Comparison of ENCODE assay signal across 9 mouse cellular contexts in the genomic region with DNA sequence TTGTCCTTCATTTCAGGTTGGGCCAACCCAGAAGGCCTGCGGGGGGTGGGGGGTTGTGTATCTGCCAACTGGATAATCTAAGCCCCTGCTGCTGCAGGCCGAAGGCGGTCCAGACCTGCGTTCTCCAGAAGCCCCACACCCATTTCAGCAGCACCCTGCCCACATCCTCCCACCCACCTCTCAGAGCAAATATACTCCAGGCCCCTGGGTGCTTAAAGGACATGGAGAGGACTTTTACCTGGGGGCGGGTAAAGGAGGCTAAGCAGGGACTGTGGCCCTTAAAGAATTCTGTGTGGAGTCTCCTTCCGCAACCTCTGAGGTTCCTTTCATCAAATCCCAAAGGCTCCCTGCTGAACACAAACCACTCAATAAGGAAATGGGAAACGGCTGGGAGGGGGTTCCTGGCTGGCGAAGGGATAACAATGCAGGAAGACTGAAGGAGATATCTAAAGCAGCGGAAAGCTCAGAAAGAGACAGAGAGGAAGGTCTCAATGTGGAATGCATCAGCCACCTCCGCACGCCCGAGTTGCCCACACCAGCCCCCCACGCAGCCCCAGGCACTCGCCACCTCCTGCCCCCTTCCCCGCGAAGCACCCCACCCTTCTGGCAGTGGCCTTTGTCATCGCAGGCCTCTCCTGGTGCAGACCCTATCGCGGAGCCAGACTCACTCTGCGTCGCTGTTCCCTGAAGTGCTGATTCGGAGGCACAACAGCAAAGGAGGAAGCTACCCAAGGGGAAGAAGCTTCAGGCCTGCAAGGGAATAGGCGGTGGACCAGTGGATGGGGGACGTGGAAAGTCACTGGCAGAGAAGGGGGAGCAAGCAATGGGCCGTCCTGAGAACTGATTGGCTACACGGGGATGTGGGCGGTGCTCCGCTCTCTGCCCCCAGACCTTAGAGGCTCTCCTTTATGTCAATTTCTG. TPM values are rescaled to one million over a fixed set of nuclear protein-coding genes. Genes with fewer than 3 reads are reported as not detected.
DNase-seq lines count a peak whose midpoint lies in the region; ATAC-seq and TF ChIP-seq lines count a peak whose summit lies in the region.
"Had no signal": no experiment of that assay in that cellular context is flagged by ENCODE, and none has a peak within 500 bp of the region (broad histone marks: within the 10 kb centered on the region; RNA-seq: fewer than 3 reads in every experiment).

Gene Tcaf1 (minus strand): TSS at position 798 of the 921 bp plus-strand sequence.

- DNase-seq in brain, embryonic 18.5 days (ENCODE audit: low read depth, low spot score): peak; percentile 89
- DNase-seq in fibroblast of lung, adult 2 months (ENCODE audit: low read depth): peak; percentile 75
- peak; percentile 96 for DNase-seq in midbrain, postnatal 0 days (ENCODE audit: low spot score)

- no peaks in the 10 kb centered on the region for H3K4me1 ChIP-seq in heart, embryonic 11.5 days (ENCODE audit: control insufficient read depth, insufficient read depth, low read length)
- H3K4me1 ChIP-seq in kidney, embryonic 15.5 days: peaks cover 9% of the 10 kb centered on the region
- H3K4me1 ChIP-seq in limb, embryonic 13.5 days: peaks cover 10% of the 10 kb centered on the region
- peaks cover 14% of the 10 kb centered on the region; the same call in 1 of the 2 replicates for H3K4me1 ChIP-seq in midbrain, postnatal 0 days (ENCODE audit: insufficient read depth, low read length)
- peaks cover 3% of the 10 kb centered on the region; the same call in 1 of the 2 replicates for H3K4me1 ChIP-seq in testis, adult 2 months (ENCODE audit: control insufficient read depth, insufficient read depth, low read length)
- H3K4me1 ChIP-seq: megakaryocyte, embryonic 14.5 days had no signal

- H3K27ac ChIP-seq in heart, embryonic 11.5 days (ENCODE audit: low read depth, low read length): peak within 1 kb of the TSS; percentile 73
- H3K27ac ChIP-seq in kidney, embryonic 15.5 days: peak within 1 kb of the TSS; percentile 87
- peak within 1 kb of the TSS; percentile 86 for H3K27ac ChIP-seq in limb, embryonic 13.5 days
- peak within 1 kb of the TSS; percentile 99 for H3K27ac ChIP-seq in midbrain, postnatal 0 days (ENCODE audit: low read depth, low read length)
- no peak within 1 kb of the TSS for H3K27ac ChIP-seq in testis, adult 2 months (ENCODE audit: control insufficient read depth, insufficient read depth, low read depth, low read length)

- H3K4me3 ChIP-seq in heart, embryonic 11.5 days (ENCODE audit: low read depth, low read length): peak within 1 kb of the TSS; percentile 65
- H3K4me3 ChIP-seq in kidney, embryonic 15.5 days (replicated peaks): peak within 1 kb of the TSS; percentile 79
- peak within 1 kb of the TSS; percentile 79 for H3K4me3 ChIP-seq in limb, embryonic 13.5 days
- peak within 1 kb of the TSS; percentile 74 for H3K4me3 ChIP-seq in midbrain, postnatal 0 days (ENCODE audit: low read depth, low read length)
- H3K4me3 ChIP-seq in testis, adult 2 months (ENCODE audit: control insufficient read depth, low read depth, low read length): peak within 1 kb of the TSS; percentile 74
- H3K4me3 ChIP-seq: megakaryocyte, embryonic 14.5 days had no signal

- 1% methylated on average over 28 of the region's 28 CpGs for WGBS in heart, embryonic 11.5 days (ENCODE audit: insufficient replicate concordance)
- whole genome bisulfite sequencing in kidney, embryonic 15.5 days: 1% methylated on average over 27 of the region's 28 CpGs
- WGBS in limb, embryonic 13.5 days: under 1% methylated on average over 28 of the region's 28 CpGs
- WGBS in midbrain, postnatal 0 days: 1% methylated on average over 28 of the region's 28 CpGs

- TF ChIP-seq CTCF in midbrain, postnatal 0 days (IDR thresholded peaks at IDR 0.05): peak; percentile 12; the same call in 1 of the 2 replicates
- TF ChIP-seq CTCF in testis, adult 2 months (IDR thresholded peaks at IDR 0.05; ENCODE audit: control insufficient read depth, insufficient read depth, insufficient replicate concordance, low read depth, low read length): no peak

- peak within 1 kb of the TSS; percentile 80 for H3K9ac ChIP-seq in heart, embryonic 11.5 days (ENCODE audit: low read depth, low read length)
- H3K9ac ChIP-seq in kidney, embryonic 15.5 days: peak within 1 kb of the TSS; percentile 69
- H3K9ac ChIP-seq in limb, embryonic 13.5 days: peak within 1 kb of the TSS; percentile 89
- peak within 1 kb of the TSS; percentile 96 for H3K9ac ChIP-seq in midbrain, postnatal 0 days (replicated peaks; ENCODE audit: low read length, poor library complexity, severe bottlenecking)

- TF ChIP-seq POLR2A in testis, adult 2 months (IDR thresholded peaks at IDR 0.05; ENCODE audit: control insufficient read depth, low read depth, low read length): 0 out of 2 replicates have a peak, but pooled peaks have one; percentile 31

- H3K27me3 ChIP-seq in heart, embryonic 11.5 days (ENCODE audit: control insufficient read depth, insufficient read depth, low read length): no peaks in the 10 kb centered on the region
- H3K27me3 ChIP-seq in kidney, embryonic 15.5 days: no peaks in the 10 kb centered on the region
- no peaks in the 10 kb centered on the region for H3K27me3 ChIP-seq in limb, embryonic 13.5 days
- no peaks in the 10 kb centered on the region for H3K27me3 ChIP-seq in midbrain, postnatal 0 days (ENCODE audit: insufficient read depth, low read length)
- no peaks in the 10 kb centered on the region for H3K27me3 ChIP-seq in testis, adult 2 months (ENCODE audit: control insufficient read depth, insufficient read depth, low read length)

- ATAC-seq in heart, embryonic 11.5 days (replicated peaks; ENCODE audit: insufficient number of reproducible peaks, low FRiP score, low TSS enrichment): peak; percentile 96
- peak; percentile 100 for ATAC-seq in kidney, embryonic 15.5 days (replicated peaks; ENCODE audit: low FRiP score)
- peak; percentile 100 for ATAC-seq in limb, embryonic 13.5 days (ENCODE audit: low FRiP score, low read depth)
- peak; percentile 99 for ATAC-seq in midbrain, postnatal 0 days (ENCODE audit: low FRiP score)
- no peak for ATAC-seq in granulocyte monocyte progenitor cell, adult 5-6 weeks (replicated peaks; ENCODE audit: poor library complexity, severe bottlenecking)

- peak within 1 kb of the TSS; percentile 82 for H3K4me2 ChIP-seq in heart, embryonic 11.5 days
- H3K4me2 ChIP-seq in kidney, embryonic 15.5 days: peak within 1 kb of the TSS; percentile 80
- H3K4me2 ChIP-seq in limb, embryonic 13.5 days (replicated peaks): peak within 1 kb of the TSS; percentile 74
- H3K4me2 ChIP-seq in midbrain, postnatal 0 days (ENCODE audit: low read depth, low read length, poor library complexity, severe bottlenecking): peak within 1 kb of the TSS; percentile 72

- H3K36me3 ChIP-seq in heart, embryonic 11.5 days (ENCODE audit: control insufficient read depth, insufficient read depth, low read length): no peaks in the 10 kb centered on the region
- H3K36me3 ChIP-seq in kidney, embryonic 15.5 days: no peaks in the 10 kb centered on the region
- H3K36me3 ChIP-seq in limb, embryonic 13.5 days: 0 out of 2 replicates have a peak, but pooled peaks cover 3% of the 10 kb centered on the region
- no peaks in the 10 kb centered on the region for H3K36me3 ChIP-seq in midbrain, postnatal 0 days (ENCODE audit: insufficient read depth, low read length)
- no peaks in the 10 kb centered on the region for H3K36me3 ChIP-seq in testis, adult 2 months (ENCODE audit: control insufficient read depth, insufficient read depth, low read length)

- no peaks in the 10 kb centered on the region for H3K9me3 ChIP-seq in heart, embryonic 11.5 days (replicated peaks; ENCODE audit: control insufficient read depth, low read length)
- H3K9me3 ChIP-seq in kidney, embryonic 15.5 days (replicated peaks): no peaks in the 10 kb centered on the region
- H3K9me3 ChIP-seq in limb, embryonic 13.5 days: no peaks in the 10 kb centered on the region
- no peaks in the 10 kb centered on the region for H3K9me3 ChIP-seq in midbrain, postnatal 0 days (ENCODE audit: low read length)

RNA-seq across cellular contexts. Expression of gene Tcaf1, which starts in this region (rescaled TPM):
- 56.2 and 61.3 TPM in 2 replicates for polyA plus RNA-seq in heart, embryonic 11.5 days (2014; fragmentation: Nextera tagmentation; extraction: Ambion mirVana)
- 85.1 and 87.6 TPM in 2 replicates for polyA plus RNA-seq in kidney, embryonic 15.5 days (2015; fragmentation: Nextera tagmentation; extraction: Ambion mirVana)
- polyA plus RNA-seq in limb, embryonic 13.5 days (2015; fragmentation: Nextera tagmentation; extraction: Ambion mirVana): 88.2 and 93.1 TPM in 2 replicates
- 306 and 314 TPM in 2 replicates for total RNA-seq in midbrain, postnatal 0 days (2014; rRNA removed)
- polyA plus RNA-seq in midbrain, postnatal 0 days (2015; fragmentation: Nextera tagmentation; extraction: Ambion mirVana): 195 and 199 TPM in 2 replicates
- polyA plus RNA-seq in testis, adult 2 months (2012; rRNA removed): 2.2 and 2.6 TPM in 2 replicates
- total RNA-seq in granulocyte monocyte progenitor cell, adult 5-6 weeks (2014; fragmentation: Nextera tagmentation): 0.47 TPM in 1 of 2 replicates, not detected in the other
- 0.13 and 0.46 TPM in 2 replicates for total RNA-seq in granulocyte monocyte progenitor cell, adult 5-6 weeks (2017)

Comparison
In these comparisons a context has a peak if more than half of its experiments do, and no peak if none do; other contexts are left out.
1. RNA of gene Tcaf1 (total RNA-seq): 306 to 314 TPM in midbrain, postnatal 0 days; 0.13 to 0.47 TPM in granulocyte monocyte progenitor cell, adult 5-6 weeks; every median in the first group is over 100 times any median in the second.
2. RNA of gene Tcaf1 (polyA plus RNA-seq): 195 to 199 TPM in midbrain, postnatal 0 days, 88.2 to 93.1 TPM in limb, embryonic 13.5 days, 85.1 to 87.6 TPM in kidney, embryonic 15.5 days and 56.2 to 61.3 TPM in heart, embryonic 11.5 days; 2.2 to 2.6 TPM in testis, adult 2 months; every median in the first group is over 10 times any median in the second.
3. Peak in every context shown above with its lines, with median percentiles within 50 percentile points of each other: DNase-seq, H3K4me2 ChIP-seq, H3K4me3 ChIP-seq and H3K9ac ChIP-seq.